Mouse (Mus musculus) kidney, postnatal 36 days (tissue): ENCODE results near the gene Cnbd2.

Experiments
- DNase-seq, 2 experiments: peaks; one replicate each; pipeline ENCODE4 v3.0.0; 2021 to 2022; ENCODE audit warnings: mixed read lengths in 2 of 2

The Cnbd2 gene

GRCm38 (mm10) chr2:156311841-156312291, 233 bp upstream of the Cnbd2 start:
- peak; percentile 70 to 85 for DNase-seq

GRCm38 (mm10) chr2:156313153-156313552, 1.1 kb downstream of the Cnbd2 start:
- DNase-seq: no peak

GRCm38 (mm10) chr2:156314811-156315210, 2.7 kb downstream of the Cnbd2 start:
- no peak for DNase-seq

GRCm38 (mm10) chr2:156318491-156318890, 6.4 kb downstream of the Cnbd2 start:
- no peak for DNase-seq

DNA sequence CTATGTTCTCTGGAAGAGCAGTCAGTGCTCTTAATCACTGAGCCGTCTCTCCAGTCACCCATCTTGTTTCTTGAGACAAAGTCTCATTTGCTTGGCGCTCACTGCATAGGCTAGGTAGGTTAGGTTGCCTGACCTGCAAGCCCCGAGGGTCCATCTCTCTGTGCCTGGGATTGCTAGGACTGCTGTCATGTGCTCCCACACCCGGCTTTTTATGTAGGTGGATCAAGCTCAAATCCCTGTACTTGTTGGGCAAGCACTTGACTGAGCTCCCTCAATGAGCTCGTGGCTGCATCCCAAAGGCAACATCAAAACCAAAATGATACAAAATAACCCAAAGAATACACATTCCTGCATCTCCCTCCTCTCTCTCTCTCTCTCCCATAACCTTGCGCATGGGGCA, 9.4 kb downstream of the Cnbd2 start:
- DNase-seq: no peak

DNA sequence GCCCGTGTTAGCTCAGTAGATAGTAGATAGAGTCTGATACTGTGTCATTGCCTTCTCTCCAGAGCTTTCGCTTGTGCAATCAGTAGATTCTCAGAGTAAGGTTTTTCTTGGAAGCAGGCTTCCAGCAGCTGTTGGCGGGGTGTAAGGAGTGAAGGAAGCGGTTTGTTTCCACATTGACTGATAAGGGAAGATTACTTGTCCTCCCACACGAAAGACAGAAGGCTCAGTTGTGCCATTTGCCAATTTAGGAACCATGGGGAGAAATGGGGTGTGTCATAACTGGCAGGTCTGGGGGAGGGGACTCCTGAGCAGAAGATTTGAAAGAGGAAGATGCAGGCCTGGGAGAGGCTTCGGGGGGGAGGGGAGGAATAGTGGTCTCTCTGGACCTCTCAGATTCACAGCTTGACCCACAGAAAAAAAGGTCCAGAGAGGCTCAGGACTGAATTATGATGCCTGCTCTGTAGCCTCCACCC, 12.1 kb downstream of the Cnbd2 start:
- peak; percentile 23 to 33 for DNase-seq

DNA sequence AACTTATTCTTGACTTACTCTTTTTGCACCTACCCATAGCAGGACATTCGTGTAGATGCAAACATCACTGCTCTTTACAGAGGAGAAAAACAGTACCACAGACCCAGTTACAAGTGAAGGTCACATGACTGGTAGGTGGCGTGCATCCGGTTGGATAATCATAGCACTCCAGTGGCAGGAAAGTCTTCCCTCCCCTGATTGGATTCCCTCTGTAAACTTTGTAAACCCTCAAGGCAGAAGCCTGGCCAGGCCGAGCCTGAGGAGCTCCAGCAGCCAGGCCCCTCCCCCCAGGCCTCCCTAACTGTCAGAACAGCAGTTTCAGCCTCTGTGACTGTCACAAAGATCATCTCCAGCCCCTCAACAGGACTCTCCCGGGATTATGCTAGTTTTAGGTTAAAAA, 12.6 kb downstream of the Cnbd2 start:
- DNase-seq: peak; percentile 37 to 65

- DNase-seq: no peak
Measured at GRCm38 (mm10) chr2:156330681-156331080, 18.6 kb downstream of the Cnbd2 start.

DNA sequence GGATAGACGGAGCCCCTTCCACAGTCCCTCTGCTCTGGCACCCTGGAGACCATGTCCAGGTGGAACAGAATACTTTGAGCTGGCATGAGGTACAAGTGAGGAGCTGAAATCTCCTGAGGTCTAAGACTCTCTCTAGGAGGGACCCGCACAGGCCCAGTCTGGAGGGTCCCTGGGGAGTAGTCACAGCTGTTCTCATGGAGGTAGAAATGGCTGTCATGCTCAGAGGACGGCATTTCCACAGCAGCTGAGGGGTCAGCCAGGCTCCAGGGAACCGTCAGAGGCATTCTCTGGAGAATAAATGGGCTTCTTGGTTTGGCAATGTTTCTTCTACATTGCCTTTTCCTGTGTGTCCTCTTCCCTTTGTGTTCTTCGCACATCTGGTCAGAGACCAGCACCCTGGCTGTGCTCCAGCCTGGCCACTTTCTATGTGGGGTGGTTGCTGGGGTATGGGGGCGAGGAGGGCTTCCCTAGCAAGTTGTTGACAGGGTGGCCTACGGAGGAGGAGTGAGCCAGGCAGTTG, 19.4 kb downstream of the Cnbd2 start:
- DNase-seq: no peak

DNA sequence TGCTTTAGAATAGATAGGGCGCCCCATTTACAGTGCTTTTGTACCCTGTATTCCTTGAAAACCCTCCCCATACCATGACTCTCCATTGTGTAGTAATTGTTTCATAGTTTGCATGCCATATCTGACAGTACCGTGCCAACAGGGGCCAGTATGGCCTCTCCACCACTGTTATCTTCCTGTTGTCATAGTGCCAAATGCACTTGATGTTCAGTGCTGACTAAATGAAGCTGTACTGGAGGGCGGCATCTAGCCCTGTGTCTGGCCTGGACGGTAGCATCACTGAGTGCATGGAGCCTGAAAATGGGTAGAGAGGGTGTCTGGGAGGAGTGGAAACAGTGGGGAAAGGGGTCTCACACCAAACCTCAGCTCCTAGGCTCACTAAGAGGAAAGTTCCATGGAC, 28.0 kb downstream of the Cnbd2 start:
- no peak for DNase-seq

DNA sequence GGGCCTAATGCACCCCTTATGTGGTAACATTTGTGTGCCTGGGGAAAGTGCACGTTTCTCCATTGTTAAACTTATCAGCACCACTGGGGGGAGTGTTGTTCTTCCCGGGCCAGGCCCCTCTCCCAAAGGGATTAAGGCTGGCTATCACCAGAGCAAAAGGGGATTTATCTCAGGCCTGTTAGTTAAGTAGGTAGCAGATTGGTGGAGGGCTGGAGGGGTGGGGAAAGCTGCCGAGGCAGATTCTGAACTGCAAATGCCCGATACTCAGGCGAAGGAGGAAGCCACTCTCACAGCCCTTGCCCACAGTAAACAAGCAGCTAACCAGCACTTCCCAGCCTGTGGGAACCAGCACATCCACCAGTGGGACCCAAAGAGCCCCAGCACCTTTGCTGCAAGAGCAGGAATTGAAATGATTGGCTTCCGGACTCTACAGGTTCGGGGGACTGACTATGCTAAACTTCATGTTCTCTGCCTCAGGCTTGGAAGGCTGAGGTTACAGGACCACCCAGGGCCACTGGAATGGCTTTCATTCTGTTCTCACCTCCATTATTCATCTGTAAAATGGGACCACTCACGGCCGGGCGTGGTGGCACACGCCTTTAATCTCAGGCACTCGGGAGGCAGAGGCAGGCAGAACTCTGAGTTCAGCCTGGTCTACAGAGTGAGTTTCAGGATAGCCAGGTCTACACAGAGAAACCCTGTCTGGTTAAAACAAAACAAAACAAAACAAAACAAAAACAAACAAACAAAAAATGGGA, 32.9 kb downstream of the Cnbd2 start:
- DNase-seq: peak; percentile 38 to 54

- DNase-seq: no peak
Measured at GRCm38 (mm10) chr2:156348812-156349211, 36.7 kb downstream of the Cnbd2 start.

DNA sequence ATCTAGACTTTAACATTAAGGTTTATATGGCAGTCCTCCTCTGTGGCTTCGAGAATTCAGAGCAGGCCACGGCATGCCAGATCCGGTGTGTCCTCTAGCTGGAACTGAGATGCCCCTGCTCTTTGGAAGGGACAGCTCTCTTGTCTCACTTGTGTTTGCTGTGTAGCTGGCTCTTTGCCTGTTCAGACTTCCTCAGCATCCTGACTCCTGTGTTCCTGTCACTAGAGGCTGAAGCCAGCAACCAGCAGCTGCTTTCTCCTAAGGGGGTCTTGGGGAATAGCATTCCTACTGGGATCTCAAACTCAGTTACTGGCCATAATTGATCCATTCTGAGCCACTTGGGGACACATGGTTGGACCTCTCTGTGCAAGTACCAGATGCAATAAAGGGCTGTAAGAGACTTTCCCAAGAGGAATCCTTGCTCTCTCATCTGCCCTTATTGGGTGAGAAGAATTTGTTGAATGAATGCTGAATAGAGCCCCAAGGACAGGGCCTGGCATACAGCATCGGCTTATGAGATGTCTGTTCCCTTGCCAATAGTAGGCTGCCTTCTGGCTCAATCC, 37.3 kb downstream of the Cnbd2 start:
- DNase-seq: no peak

GRCm38 (mm10) chr2:156351243-156351642, 39.1 kb downstream of the Cnbd2 start:
- DNase-seq: peak in 1 of 2 experiments; percentile 48

GRCm38 (mm10) chr2:156352413-156353165, 40.5 kb downstream of the Cnbd2 start:
- DNase-seq: peak in 1 of 2 experiments; percentile 49

DNA sequence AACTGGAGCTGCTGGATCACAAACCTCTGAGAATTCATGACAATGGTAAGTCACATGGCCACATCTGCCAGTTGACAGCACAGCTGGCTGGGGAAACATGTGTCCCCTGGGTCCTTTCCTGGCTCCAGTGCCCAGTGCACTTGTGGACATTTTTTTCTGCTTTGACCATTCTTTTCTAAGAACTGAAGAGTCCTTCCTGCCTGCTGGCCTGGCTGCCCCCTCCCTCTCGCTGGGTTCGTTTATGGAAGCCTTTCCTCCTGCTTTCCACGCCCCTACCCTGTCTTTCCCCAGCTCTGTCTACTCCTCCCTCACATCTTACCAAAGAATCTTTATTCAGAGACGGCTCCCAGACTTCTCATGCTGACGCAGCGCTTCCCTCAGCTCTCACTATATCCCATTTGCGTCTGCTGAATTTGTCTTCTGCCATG, 41.2 kb downstream of the Cnbd2 start:
- peak; percentile 16 to 35 for DNase-seq

DNA sequence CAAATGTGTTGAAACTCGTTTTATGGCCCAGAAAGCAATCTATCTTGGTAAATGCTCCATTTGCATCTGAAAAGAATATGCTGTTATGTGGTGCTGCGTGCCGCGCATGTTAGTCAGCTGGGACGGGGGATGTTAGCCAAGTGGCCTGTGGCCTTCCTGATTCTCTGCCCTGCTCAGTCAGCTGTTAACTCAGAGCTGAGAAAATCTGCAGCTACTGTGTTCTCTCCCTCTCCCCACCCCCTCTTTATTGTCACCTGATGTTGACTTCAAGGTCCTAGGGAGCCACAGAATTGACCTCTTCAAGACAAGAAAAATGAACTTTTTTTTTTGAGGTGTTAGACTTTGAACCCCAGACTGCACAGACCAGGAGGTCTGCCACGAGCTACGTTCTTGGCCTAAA, 43.9 kb downstream of the Cnbd2 start:
- DNase-seq: peak; percentile 87 to 92

DNA sequence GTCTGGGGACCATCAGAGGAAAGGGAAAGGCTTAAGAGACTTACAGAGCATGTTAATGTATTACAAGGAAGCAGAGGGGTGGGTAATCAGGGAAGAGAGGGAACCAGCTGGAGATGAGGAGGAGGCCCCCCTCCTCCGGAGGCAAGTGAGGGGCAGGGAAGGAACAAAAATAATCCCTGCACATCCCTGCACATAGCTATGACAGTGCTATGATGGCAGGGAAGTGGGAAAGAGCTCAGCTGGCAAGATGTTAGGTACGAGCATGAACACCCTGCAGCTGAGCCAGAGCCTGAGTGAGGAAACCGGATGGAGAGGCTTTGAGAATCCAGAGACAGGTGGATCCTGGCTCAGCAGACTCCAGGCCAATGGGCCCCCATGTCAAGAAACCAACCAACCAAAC, 56.4 kb downstream of the Cnbd2 start:
- DNase-seq: no peak

DNA sequence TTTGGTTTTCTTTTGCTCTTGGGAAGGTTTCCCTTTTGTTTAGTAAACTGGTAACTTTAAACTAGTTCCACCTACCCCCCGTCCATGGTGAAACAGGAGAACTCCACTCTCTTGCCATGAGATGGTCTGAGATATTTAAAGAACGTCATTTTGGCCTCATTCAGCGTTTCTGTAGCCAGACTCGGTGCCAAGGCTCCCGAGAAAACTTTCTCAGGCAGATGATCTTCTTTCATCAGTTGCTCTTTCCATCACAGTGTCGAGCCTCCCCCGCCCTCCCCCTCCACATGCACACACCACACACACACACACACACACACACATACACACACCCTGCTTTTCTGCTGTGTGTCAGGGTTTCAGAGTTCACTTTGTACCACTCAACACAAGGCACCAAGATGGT, 58.8 kb downstream of the Cnbd2 start:
- DNase-seq: no peak

GRCm38 (mm10) chr2:156376956-156377355, 64.9 kb downstream of the Cnbd2 start:
- DNase-seq: no peak

GRCm38 (mm10) chr2:156379929-156380328, 67.8 kb downstream of the Cnbd2 start:
- DNase-seq: no peak

DNA sequence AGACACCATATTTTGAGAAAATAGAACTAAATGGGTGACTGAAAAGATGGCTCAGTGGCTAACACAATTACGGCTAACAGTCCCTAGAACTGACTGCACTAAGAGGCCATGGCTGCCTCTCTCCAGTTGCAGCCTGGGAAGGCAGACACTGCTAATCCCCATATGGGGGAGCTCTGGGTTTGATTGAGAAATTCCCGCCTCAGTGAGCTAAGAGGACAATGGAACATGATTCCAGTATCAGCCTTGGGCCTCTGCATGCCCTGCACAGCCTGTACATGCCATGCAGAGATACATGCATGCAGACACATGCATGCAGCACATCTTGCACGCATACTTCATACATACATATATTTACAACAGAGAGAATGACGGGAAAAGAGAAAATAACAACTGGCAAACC, 69.3 kb downstream of the Cnbd2 start:
- DNase-seq: no peak

- DNase-seq: peak; percentile 83 to 84
Measured at GRCm38 (mm10) chr2:156392461-156393154, 80.5 kb downstream of the Cnbd2 start.
